Mouse (Mus musculus): ENCODE data around the gene Slc25a14. TPM values are rescaled to one million over a fixed set of nuclear protein-coding genes. Genes with fewer than 3 reads are reported as not detected.

Slc25a14 gene
- polyA plus RNA-seq, 1 experiment, result 2.6 TPM

Other genes with a start within 250 kb of the Slc25a14 start
- 5.9 and 7.1 TPM in 2 replicates for gene Elf4, start 160.3 kb upstream of the Slc25a14 start, polyA plus RNA-seq (2012; rRNA removed)
- gene Aifm1, start 109.8 kb upstream of the Slc25a14 start, polyA plus RNA-seq (2012; rRNA removed), result 21.5 and 24.8 TPM in 2 replicates
- gene Rab33a, start 104.1 kb upstream of the Slc25a14 start, polyA plus RNA-seq (2012; rRNA removed), result 0.84 and 1.2 TPM in 2 replicates
- 4.1 and 5.1 TPM in 2 replicates for gene Zfp280c, start 28.9 kb upstream of the Slc25a14 start, polyA plus RNA-seq (2012; rRNA removed)
- not detected in 2 replicates for gene Gpr119, start 51.1 kb downstream of the Slc25a14 start, polyA plus RNA-seq (2012; rRNA removed)
- gene Rbmx2, start 71.6 kb downstream of the Slc25a14 start, polyA plus RNA-seq (2012; rRNA removed), result 1.2 and 1.3 TPM in 2 replicates

All from gonadal fat pad, adult 2 months (tissue).